Mouse (Mus musculus): ENCODE results near the gene Wdpcp.

DNA sequence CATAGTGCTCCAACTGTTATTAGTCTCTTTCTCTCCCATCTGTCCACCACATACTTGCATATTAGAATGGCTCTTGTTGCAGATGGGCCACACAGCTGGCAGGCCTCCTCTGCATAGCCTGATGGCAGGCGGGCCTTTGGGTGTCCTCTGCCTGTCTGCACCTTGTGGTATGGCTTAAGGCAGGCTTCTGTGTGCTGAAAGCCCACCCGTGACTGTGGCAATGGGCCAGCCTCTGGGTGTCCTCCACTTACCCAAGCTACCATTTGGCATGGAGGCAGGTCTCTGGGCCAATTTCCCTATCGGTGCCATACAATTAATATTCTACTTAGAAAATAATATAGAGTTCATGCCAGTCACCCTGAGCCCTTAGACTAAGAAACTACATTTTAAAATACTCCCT is 350.5 kb downstream of the Wdpcp start:
- TF ChIP-seq CTCF (IDR thresholded peaks at IDR 0.05; ENCODE audit: borderline replicate concordance, extremely low read depth, insufficient read depth, insufficient read length) = no peak
- no peak for TF ChIP-seq POLR2A (IDR thresholded peaks at IDR 0.05; ENCODE audit: borderline replicate concordance, extremely low read depth, insufficient read depth, insufficient read length, poor library complexity, severe bottlenecking)
